Mouse (Mus musculus): ENCODE measurements around the gene 3110021N24Rik.

GRCm38 (mm10) chr4:108731582-108731981 is 12.1 kb downstream of the 3110021N24Rik start:
- TF ChIP-seq POLR2A (IDR thresholded peaks at IDR 0.05; ENCODE audit: borderline replicate concordance, extremely low read depth, insufficient read depth, insufficient read length, poor library complexity, severe bottlenecking) = no peak
- no peak for TF ChIP-seq CTCF (IDR thresholded peaks at IDR 0.05; ENCODE audit: borderline replicate concordance, extremely low read depth, insufficient read depth, insufficient read length)

Data from brain, embryonic 14.5 days (tissue).